Mouse (Mus musculus) heart, adult 9 months (tissue): ENCODE measurements around the gene Galnt2.

Experiments used
- DNase-seq, 2 experiments: peaks; one replicate each; pipeline ENCODE4 v3.0.0; 2022; ENCODE audit warnings: low spot score in 2 of 2

Galnt2 gene

DNA sequence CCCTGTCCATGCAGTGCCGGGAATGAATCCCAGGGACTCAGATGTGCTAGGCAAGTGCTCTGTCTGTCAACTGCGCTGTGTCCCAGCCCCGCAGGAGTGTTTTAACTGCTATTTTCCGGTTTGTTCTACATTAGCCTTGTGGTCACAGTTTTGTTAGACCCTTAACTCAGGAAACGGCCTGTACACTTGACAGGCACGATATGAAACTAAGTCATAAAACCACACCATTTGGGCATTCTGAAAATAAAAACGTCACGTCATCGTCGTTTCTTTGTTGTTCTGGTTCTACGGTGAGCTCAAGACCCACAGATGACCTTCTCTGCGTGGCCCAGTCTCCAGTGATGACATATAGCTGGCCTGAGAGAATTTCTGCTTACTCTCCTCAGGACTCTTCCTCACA, 40.3 kb downstream of the Galnt2 start:
- DNase-seq: no peak

DNA sequence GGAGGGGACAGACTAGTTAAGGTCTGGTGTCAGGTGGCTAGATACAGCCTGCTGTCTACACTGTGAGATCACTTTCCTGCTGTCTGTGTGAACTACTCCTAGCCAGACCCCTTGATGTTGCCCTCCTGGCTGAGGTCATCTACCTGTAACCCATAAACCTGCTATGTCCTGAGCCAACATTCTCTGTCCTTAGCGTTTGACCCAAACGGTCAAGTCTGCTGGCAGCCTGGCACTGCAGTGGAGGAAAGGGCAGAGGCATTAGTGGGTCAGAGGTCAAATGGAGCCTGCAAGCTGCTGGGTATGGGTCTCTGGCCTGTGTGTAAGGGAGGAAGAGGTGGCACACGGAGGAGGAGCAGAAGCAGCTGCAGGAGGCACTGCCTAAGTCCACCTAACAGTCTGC, 41.6 kb downstream of the Galnt2 start:
- no peak for DNase-seq

DNA sequence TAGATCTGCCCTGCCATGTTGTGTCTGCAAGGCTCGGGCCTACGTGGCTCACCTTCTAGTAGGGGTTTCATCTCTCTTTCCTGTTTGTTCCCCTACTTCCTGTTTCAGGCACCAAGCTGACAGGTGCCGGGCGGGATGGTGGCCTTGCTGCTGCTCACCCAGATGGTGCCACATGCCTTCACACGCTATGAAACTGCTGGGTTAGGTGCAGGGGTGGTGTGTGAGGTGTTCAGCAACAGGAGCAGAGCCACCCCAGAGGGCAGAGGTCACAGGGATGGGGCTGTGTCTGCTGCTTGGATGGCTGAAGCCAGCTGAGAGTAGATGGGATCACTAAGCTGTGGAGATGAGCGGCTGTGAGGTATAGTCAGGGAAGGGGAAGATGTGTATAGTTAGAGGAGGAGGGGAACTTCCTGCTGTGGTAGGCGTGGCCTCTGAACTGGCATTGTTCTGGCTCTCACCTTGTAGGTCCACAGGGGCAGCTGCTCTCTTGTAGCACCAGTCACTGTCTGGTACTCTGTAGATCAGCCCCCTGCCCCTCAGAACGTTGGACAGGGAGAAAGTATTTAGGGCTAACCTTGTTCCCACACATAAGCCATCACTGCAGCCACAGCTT, 42.5 kb downstream of the Galnt2 start:
- no peak for DNase-seq

DNA sequence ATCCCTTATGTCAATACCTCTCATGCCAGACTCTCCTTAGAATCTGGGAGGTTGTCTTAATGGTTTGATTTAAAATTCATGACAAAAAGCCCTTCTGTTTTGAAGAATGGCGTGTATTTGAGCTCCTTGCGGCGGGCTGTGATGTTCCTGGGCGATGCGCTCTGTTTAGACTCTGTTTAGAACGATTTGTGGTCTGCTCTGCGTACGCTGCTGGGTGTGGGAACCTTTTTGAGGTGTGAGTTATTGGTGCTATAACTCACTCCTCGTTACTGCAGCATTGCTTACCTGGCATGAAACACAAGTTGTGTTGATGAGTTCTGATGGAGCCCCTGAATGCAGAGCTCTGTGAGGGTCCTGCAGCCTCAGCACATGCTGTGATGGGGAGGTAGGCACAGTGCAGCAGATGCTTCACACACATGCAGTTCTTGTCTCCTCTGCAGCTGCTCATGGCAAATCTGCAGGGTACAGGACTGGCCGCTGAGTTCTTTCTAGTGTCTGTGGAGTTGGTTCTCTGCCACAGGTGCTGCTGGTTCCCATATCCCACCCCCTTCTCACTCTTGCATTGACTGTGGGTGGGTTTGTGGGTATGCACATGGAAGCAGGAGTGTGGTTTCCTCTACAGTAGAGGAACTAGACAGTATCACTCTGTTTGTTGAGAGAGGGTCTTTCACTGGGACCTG, 43.4 kb downstream of the Galnt2 start:
- no peak for DNase-seq

DNA sequence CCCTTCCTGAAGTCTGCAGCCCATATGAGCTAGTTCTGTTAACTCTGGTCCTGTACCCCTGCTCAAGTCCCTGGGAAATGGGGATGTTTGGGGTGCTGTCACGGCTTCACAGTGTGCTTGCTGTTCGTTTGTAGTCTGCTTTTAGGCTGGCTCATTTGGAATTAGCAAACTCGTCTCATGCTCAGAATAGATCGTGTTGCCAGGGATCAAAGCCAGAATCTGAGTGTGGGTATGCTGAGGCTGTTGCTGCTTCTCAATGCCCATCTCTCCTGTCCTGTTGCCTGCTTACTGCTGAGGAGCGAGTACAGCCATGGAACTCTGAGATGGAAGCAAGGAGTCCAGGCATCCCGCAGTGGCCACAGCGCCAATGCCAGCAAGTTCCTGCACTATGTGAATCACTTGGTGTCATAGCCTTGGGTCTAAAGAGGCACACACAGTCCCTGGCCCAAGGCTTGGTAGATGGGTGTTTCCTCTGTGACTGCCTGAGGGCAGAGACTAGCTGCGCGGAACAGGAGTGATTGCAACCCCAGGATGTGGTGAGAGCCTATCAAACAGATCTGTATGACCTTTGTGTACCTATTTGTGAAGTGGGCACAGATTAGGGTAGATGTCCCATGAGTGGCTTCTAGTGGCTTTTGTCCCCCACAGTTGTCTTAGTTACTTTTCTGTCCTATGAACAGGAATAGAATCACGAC, 44.3 kb downstream of the Galnt2 start:
- no peak for DNase-seq

DNA sequence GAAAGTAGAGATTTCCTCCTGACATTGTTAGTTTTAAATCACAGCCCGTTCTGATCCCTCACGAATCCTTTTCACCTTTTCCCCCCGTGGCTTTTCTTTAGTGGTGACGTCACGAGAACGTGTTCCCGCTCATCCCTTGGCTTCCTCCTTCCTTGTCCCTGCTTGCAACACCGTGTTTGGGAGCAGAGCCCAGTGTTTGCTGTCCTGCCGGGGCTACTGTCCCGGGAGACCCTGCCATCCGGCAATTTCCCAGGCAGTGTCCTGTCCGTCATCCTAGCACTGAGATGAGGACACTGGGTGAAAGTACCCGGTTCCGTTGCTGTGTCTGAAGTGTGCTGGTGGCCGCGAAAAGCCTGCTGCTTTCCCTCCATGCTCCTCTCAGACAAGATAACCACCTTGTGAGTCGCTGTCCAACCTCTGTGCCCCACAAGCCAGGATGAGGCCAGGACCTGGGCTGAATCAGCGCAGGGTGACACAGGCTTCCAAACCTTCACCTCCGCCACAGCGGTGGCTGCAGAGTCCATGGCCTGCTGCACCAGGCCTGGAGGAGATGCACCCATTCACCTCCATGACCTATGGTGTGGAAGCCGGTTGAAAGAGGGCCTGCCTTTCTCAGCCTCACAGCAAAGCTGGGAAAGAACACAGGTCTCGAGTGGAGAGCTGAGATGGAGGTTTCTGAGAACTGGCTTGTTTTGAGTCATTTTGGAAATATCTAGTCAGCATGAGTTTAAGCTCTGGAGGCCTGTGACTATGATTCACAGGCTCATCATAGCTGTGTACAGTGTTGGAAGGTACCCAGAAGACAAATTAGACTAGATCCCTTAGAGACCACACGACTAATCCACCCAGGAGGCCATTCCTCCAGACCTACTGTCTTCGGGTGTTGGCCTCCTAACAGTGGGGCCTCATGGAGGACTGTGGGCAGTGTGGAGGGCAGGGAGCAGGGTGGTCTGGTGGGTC, 47.0 kb downstream of the Galnt2 start:
- peak in 1 of 2 experiments; percentile 59 for DNase-seq

DNA sequence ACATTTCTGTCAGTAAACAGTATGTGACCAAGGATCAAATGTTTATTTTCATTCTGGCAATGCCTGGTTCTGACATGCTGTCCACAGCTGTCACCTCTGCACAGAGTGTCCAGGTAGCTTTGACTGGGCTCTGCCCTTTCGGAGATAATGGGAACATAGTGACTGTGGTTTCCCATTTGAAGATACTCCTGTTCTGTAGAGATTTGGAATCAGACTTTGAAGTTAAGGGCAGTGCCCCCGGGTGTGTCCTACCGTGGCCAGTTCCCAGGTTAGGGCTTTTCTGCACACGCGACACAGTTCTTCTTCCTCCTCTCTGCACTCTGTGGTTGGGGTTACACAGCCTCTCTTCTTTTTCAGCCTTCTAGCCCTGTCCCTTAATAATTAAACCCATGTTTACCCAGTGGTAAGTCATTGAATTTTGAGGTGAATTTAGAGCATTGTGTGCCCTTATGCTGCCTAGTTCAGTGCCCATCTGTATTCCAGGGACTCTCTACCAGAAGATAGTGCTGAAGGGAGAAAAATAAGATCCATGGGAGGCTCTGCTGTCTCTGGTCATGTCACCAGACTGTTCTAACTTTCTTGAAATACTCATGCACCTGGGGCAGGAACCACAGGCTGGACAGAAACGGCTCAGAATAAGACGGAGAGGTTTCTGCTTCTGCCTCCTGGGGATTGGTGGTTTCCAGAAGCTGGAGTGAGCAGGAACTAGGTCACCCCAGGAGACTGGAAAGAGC, 47.9 kb downstream of the Galnt2 start:
- DNase-seq: no peak

DNA sequence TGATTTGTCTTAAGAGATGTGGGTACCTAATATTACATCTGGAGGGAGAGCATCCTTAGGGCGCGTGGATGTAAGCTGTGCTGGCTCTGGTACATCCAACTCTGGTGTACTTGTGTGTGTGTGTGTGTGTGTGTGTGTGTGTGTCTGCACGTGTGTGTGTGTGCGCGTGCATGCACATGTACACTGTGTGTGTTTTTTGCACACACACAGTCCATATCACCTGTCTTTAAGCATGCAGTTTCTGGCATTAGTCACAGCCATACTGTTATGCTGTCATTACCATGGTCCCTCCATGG, 48.4 kb downstream of the Galnt2 start:
- no peak for DNase-seq

DNA sequence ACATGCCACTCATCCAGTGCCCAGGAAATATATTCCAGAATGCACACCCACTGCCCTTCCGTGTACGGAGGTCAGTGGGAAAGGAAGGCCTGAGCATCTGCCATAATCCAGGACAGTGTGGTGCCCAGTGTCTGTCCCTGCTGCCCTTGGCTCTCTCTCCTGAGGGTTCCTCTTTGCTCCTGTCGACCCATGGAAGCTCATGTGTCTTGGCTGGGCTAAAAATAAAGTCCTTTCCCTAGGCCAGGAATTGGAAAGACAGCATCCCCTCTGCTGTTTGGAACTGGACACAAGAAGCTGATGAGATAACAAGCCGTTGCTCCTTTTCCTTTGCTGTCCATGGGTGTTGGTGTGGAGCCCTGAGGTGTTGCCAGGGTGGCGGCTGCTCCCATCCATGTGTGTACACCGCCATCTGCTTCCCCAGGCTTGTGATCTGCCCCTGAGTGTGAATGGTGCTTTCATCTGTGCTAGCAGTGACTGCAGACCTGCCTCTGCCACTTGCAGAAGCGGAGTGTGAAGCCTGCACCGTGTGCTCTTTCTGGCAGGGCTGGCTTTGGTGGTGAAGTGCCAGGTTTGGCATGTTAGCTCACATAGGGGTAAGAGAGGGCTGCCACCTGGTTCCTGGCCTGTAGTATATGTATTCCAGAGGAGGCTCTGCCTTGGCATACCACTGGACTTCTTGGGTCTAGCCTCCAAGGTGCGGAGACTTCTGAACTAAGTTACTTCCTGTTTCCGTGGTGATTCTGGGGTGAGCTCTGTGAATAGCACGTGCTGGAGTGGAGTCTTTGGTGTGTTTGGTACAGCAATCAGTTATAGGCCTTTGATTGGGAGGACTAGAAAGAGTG, 50.7 kb downstream of the Galnt2 start:
- peak in 1 of 2 experiments; percentile 61 for DNase-seq

DNA sequence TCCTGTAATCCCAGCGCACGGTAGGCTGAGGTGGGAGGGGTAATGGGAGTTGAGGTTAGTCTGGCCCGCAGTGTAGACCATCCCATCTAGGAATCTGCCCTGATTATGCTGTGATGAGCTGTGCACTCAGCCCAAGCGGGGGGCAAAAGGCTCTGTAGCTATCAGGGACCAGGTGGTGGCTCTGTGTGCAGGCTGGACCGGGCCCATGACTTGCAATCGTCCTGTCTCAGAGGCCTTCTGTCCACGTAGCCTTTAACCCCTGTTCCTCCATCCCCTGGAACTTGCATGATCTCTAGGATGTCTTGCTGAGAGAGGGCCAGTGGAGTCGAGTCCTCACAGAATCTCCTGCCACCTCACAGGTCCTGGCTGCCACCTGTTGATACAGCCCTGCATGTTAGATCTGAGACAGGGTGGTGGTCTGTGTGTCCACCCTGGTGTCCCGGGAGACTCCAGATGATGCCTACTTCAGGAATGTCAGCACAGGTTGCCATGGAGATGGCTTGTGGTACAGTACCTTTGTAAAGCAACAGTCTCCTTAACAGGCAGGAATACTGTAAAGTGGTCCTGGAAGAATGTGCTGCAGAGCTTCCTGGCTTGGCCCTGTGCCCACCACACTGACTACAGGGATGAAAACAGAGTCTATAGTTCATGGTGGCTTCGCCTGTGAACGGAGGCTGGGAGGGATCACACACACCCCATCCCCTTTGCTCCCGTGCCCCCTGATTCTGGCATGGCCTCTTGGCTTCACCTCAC, 51.9 kb downstream of the Galnt2 start:
- DNase-seq: no peak

DNA sequence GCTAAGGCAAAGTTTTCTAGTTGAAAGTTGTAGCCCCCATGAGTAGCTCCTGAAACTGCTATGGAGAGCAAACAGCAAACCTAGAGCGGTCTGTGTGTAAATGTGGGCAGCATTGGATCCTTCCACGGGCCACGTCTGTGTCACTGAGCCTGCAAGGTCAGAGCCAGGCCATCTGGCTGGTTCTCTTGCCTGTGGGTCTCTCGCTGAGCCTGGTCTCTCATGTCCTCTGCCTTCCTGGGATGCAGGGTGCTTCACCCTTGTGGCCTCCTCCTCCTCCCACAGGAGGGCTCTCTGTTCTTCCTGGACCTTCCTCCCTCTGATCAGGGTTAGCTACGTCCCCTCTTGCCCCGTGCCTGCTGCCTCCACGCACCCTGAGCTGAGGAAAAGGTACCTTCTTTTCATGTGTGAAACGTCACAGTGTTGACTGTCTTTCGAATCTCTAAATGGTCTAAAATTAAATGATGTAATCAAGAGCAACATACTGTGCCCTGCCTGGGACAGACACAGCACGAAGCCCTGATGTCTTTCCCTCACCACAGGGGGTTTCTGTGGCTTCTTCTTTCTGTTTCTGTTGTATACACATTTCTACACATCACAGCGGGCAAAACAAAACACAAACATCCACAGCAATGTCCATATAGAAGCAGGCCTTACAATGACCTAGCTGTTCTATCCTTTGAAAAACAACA, 52.6 kb downstream of the Galnt2 start:
- no peak for DNase-seq

DNA sequence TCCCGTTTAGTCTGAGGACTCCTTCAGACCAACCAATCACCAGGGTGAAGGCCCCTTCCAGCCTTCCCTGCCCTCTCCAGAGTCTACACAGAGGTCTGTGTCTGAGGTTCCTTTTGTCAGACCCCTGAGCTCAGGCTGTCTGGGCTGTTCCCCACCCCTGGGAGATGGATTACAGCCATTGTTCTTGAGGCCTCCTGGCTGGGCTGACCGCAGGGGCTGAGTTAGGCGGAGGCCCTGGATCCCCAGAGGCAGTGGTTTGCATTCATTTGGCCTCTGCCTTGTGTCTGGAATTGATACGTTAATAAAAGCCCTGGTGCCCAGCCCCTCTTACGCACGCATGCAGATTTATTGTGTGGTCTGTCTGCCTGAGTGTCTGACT, 53.1 kb downstream of the Galnt2 start:
- DNase-seq: no peak

DNA sequence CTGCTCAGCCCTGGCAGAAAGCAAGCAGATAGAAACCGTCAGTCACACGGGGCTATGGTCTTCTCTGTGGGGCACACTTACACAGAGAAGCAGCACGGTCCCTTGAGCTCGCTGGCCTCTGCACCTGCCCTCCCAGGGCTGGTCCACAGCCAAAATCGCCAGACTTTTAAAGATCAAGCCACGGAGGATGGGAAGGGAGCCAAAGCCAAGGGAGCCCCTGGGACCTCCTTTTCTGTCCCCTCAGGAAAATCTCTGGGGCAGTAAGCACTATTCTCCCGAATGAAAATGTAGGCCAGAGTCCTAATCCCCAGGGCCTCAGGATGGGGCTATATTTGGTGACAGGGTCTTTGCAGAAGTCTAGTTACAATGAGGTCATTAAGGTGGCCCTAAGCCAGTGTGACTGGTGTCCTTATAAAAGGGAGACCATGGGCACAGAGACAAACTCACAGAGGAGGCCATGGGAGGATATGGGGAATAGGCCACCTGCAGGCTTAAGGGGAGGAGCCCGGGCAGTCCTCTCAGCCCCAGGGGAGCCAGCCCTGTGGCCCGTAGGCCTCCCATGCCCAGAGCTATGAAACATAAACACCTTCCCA, 53.9 kb downstream of the Galnt2 start:
- DNase-seq: peak; percentile 48 to 54

DNA sequence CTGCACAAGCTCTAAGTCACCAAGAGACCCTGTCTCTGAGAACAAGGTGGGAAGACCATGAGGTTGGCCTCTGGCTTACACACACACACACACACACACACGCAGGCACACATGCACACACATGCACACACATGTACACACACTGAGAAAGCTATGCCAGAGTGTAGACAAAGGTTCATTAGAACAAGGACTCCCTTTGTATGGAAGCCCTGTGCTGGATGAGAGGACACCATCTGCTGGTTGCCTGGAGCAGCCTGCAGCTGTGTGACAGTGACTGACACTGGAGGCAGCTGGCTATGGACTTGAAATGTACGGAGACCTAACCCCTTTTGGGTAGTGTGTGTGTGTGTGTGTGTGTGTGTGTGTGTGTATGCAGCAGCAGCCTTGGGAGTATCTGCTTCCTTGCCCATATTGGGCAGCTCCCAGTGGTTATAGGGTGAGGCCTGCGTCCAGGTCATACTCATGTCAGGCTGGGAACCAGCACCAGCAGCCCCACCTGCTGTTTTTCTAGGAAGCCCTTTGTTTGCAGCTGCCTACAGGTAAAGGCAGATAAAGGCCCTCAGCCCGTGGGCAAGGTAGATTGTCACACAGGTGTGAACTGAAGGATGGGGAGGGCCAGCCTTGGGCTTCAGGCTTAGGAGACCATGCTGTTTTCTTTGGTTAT, 55.4 kb downstream of the Galnt2 start:
- no peak for DNase-seq

DNA sequence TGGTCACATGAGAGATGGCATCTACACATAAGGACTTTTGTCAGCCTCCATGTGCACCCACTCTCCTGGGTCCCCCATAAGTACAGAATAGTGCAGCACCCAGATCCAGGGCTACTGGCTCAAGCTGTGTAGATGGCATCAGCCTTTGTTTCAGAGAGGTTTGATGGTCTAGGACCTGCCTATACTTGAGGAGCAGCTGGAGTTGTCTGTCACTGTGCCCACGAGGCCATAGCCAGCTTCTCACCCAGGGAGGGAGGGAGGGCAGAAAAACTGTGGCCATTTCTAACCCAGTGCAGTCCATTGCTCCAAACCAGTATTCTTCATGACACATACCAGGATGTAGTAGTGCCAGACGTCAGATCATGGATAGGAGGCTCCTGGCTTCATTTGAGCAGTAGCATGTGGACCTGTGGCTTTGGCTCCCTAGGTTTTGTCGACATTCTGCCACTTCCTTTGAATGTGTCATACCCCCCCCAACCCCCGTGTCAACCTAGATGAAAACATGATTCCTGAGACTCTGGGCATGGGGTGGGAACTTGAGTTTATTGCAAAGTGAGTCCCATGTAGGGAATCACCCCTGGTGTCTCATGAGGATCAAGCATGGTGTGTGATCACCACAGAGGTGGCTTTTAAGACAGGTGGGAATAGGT, 57.1 kb downstream of the Galnt2 start:
- DNase-seq: no peak

DNA sequence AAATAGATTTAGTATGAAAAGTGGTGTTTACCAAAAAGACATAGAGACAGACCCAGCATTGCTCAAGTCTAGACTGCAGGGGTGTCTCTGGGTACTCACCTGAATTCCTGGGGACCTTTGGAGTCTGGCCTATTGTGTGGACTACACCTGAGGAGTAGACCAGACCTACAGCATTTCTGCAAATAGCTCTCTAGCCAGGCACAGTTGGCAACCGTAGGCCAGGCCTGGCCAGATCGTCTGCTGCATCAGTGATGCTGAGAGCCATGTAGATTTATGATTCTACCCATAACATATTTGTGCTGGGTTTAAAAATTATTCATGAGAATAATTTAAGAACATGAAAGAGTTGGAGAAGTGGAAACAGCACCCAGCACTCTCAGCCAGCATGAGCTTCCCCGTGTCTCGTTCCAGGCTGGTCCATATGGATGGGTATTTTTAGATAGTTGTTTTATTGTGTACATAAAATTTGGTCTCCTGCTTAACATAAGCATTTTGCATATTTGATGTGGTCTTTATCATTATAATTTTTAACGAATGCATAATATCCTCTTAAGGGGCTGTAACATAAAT, 58.4 kb downstream of the Galnt2 start:
- DNase-seq: no peak

DNA sequence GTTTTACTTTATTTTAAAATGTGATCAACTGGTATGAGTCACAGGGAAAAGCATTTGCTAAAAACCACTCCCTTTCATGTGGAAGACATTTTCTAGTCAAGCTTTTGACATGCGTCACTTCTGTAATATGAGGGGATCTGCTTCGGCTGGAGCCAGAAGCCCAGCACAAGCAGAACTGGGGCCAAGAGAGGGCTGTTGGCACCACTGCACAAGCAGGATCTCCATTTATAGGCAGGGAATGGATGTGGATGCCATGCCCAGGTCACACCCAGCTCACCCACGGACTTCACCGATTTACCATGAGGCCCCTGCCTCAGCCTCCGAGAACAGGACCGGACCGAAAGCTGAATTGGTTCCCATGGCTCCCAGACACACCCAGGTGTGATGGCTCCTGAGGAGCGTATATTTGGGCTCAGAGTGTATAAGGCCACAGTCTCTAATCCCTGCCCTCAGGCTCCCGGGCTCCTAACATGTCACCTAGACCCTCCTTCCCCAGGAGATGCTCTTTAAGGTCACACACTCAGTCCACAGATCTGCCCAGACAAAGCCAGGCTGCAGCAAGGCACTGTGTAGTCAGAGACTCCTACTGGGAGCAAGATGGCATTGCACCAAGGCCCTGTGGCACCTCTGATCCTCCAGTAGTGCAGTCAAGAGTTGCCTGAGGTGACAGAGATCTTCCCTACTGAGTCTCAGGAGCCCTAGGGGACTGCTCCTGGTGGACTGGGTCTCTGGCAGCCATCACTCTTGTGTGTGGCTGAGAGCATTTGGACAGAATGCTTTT, 59.9 kb downstream of the Galnt2 start:
- DNase-seq: no peak
